Mouse (Mus musculus) liver, embryonic 12.5 days (tissue): ENCODE data around the gene Fcmr. TPM values are rescaled to one million over a fixed set of nuclear protein-coding genes. Genes with fewer than 3 reads are reported as not detected.

Experiments used
- ATAC-seq: fragments of 200-750 bp; cut with Nextera tagmentation; 2 replicates; pipeline ENCODE4 v1.8.0; 2017; ENCODE audit warnings: moderate number of reproducible peaks, mild to moderate bottlenecking, moderate library complexity
- H3K27ac ChIP-seq: fragments of 300-500 bp; sonication (generic); 2 replicates; pipeline ENCODE4 v1.5.1; 2016; ENCODE audit warnings: mild to moderate bottlenecking
- H3K27me3 ChIP-seq: fragments of 300-500 bp; sonication (generic); replicated peaks from 2 replicates; pipeline ENCODE4 v1.6.1; 2016; ENCODE audit warnings: mild to moderate bottlenecking, moderate library complexity
- H3K36me3 ChIP-seq: fragments of 300-500 bp; sonication (generic); 2 replicates; pipeline ENCODE4 v1.6.1; 2016; ENCODE audit warnings: mild to moderate bottlenecking, moderate library complexity
- H3K4me1 ChIP-seq: fragments of 300-500 bp; sonication (generic); 2 replicates; pipeline ENCODE4 v1.6.1; 2016
- H3K4me2 ChIP-seq: fragments of 300-500 bp; sonication (generic); 2 replicates; pipeline ENCODE4 v1.6.1; 2016; ENCODE audit warnings: mild to moderate bottlenecking, moderate library complexity
- H3K4me3 ChIP-seq: fragments of 300-500 bp; sonication (generic); 2 replicates; pipeline ENCODE4 v1.5.1; 2016; ENCODE audit warnings: mild to moderate bottlenecking, moderate library complexity
- H3K9ac ChIP-seq: fragments of 300-500 bp; sonication (generic); 2 replicates; pipeline ENCODE4 v1.6.1; 2016; ENCODE audit warnings: mild to moderate bottlenecking, moderate library complexity
- H3K9me3 ChIP-seq: fragments of 300-500 bp; sonication (generic); replicated peaks from 2 replicates; pipeline ENCODE4 v1.6.1; 2016; ENCODE audit warnings: mild to moderate bottlenecking, moderate library complexity
- WGBS: fragments of 180-500 bp; shearing (Covaris S2); methylation state at CpG from one replicate; pipeline ENCODE4 v1.1.7; 2016; ENCODE audit not compliant: insufficient replicate concordance; 5-methylcytosine and 5-hydroxymethylcytosine counted together
- polyA plus RNA-seq: library from polyadenylated mRNA; unstranded; fragments of >200 nt; fragmentation: Nextera tagmentation; extraction: Ambion mirVana; gene quantifications from 2 replicates; pipeline ENCODE4 v1.2.1, GENCODE M21; 2016

Fcmr gene
- polyA plus RNA-seq, 1 experiment from 2014 or later, result not detected

GRCm38 (mm10) chr1:130918323-130918980 lies 53.0 kb downstream of the Fcmr start:
- Histone ChIP-seq H3K4me2 (no peak overlapping the region), H3K4me1 (no peaks in the 10 kb centered on the region), H3K9ac (no peak overlapping the region), H3K27me3 (no peaks in the 10 kb centered on the region), H3K4me3 (no peak overlapping the region), H3K9me3 (no peaks in the 10 kb centered on the region), H3K27ac (no peak overlapping the region), H3K36me3 (no peaks in the 10 kb centered on the region)
- no peak for ATAC-seq
- WGBS, result 11% methylated on average over 1 of the region's 1 CpGs

- no peak overlapping the region for H3K9ac ChIP-seq
- H3K27me3 ChIP-seq, result no peaks in the 10 kb centered on the region
- no peaks in the 10 kb centered on the region for H3K36me3 ChIP-seq
- no peak overlapping the region for H3K4me2 ChIP-seq
- no peaks in the 10 kb centered on the region for H3K9me3 ChIP-seq
- no peak overlapping the region for H3K27ac ChIP-seq
- ATAC-seq, result no peak
- no peaks in the 10 kb centered on the region for H3K4me1 ChIP-seq
- no peak overlapping the region for H3K4me3 ChIP-seq
Measured at GRCm38 (mm10) chr1:130926484-130926883, 61.0 kb downstream of the Fcmr start.

Other genes with a start within 250 kb of the Fcmr start
- not detected in 2 replicates for gene Zp3r, start 236.0 kb upstream of the Fcmr start, polyA plus RNA-seq
- gene C4bp, start 204.0 kb upstream of the Fcmr start, polyA plus RNA-seq, result 0.35 and 0.38 TPM in 2 replicates
- gene Gm29427, start 149.9 kb upstream of the Fcmr start, polyA plus RNA-seq, result not detected in 2 replicates
- 49.3 and 49.7 TPM in 2 replicates for gene Yod1, start 148.3 kb upstream of the Fcmr start, polyA plus RNA-seq
- gene Pfkfb2, start 136.4 kb upstream of the Fcmr start, polyA plus RNA-seq, result 7.1 and 9.0 TPM in 2 replicates
- gene AA986860, start 133.7 kb upstream of the Fcmr start, polyA plus RNA-seq, result 8.0 and 8.5 TPM in 2 replicates
- gene Fcamr, start 64.8 kb upstream of the Fcmr start, polyA plus RNA-seq, result not detected in 2 replicates
- gene Pigr, start 39.0 kb upstream of the Fcmr start, polyA plus RNA-seq, result 0.11 and 0.13 TPM in 2 replicates
- gene Il24, start 21.8 kb downstream of the Fcmr start, polyA plus RNA-seq, result not detected in 2 replicates
- not detected in 2 replicates for gene Il20, start 45.8 kb downstream of the Fcmr start, polyA plus RNA-seq
- gene Il19, start 74.4 kb downstream of the Fcmr start, polyA plus RNA-seq, result not detected in 2 replicates
- not detected in 2 replicates for gene Il10, start 154.2 kb downstream of the Fcmr start, polyA plus RNA-seq
- 25.7 and 27.0 TPM in 2 replicates for gene Mapkapk2, start 232.2 kb downstream of the Fcmr start, polyA plus RNA-seq